ENCODE assay signal across 17 mouse cellular contexts in the genomic region with DNA sequence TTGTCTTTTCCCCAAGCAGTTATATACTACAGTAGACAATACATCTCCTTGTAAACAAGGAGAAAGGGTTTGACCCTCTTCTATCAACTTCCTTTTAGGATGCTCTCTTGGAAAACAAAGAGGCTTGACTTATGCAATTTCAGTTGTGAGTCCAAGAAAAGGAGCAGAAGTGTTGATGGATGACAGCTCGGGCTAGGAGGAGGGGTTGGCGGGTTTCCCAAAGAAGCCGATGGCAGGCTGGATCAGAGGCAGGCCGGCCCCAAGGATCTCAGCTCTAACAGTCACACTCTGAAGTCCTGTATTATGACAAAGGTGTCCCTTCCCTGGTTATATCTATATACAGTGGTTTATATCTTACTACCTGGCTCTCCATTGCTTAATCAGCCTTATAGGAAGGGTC. TPM values are rescaled to one million over a fixed set of nuclear protein-coding genes. Genes with fewer than 3 reads are reported as not detected.
DNase-seq lines count a peak whose midpoint lies in the region; ATAC-seq and TF ChIP-seq lines count a peak whose summit lies in the region.
"Had no signal": no experiment of that assay in that cellular context is flagged by ENCODE, and none has a peak within 500 bp of the region (broad histone marks: within the 10 kb centered on the region; RNA-seq: fewer than 3 reads in every experiment).

No protein-coding gene starts in this region.

- H3K36me3 ChIP-seq in heart, embryonic 16.5 days (ENCODE audit: control insufficient read depth, insufficient read depth): no peaks in the 10 kb centered on the region
- H3K36me3 ChIP-seq in heart, embryonic 11.5 days (ENCODE audit: control insufficient read depth, insufficient read depth, low read length): no peaks in the 10 kb centered on the region
- H3K36me3 ChIP-seq in thymus, adult 2 months (ENCODE audit: control insufficient read depth, insufficient read depth, low read length): no peaks in the 10 kb centered on the region
- H3K36me3 ChIP-seq: forebrain, embryonic 12.5 days; limb, embryonic 15.5 days; midbrain, embryonic 12.5 days had no signal

- no peak overlapping the region for H3K4me2 ChIP-seq in heart, embryonic 16.5 days (ENCODE audit: low read depth, low read length)
- no peak overlapping the region for H3K4me2 ChIP-seq in heart, embryonic 11.5 days
- H3K4me2 ChIP-seq: forebrain, embryonic 12.5 days; hindbrain, embryonic 14.5 days; limb, embryonic 15.5 days; midbrain, embryonic 12.5 days had no signal

- H3K9me3 ChIP-seq in heart, embryonic 16.5 days (replicated peaks; ENCODE audit: control insufficient read depth, low read length): no peaks in the 10 kb centered on the region
- no peaks in the 10 kb centered on the region for H3K9me3 ChIP-seq in heart, embryonic 11.5 days (replicated peaks; ENCODE audit: control insufficient read depth, low read length)
- H3K9me3 ChIP-seq: forebrain, embryonic 12.5 days; limb, embryonic 15.5 days; midbrain, embryonic 12.5 days had no signal

- intact Hi-C loops in heart, postnatal 14 days (cut with DNase I): no loop called here

- no peak for TF ChIP-seq CTCF in thymus, adult 2 months (IDR thresholded peaks at IDR 0.05; ENCODE audit: borderline replicate concordance, control insufficient read depth, extremely low read depth, insufficient read depth, low read length, poor library complexity)

- WGBS in heart, embryonic 16.5 days: 41% methylated on average over 4 of the region's 4 CpGs
- WGBS in heart, embryonic 11.5 days (ENCODE audit: insufficient replicate concordance): 45% methylated on average over 4 of the region's 4 CpGs
- WGBS in thymus, adult 2 months: 93% methylated on average over 4 of the region's 4 CpGs

- H3K9ac ChIP-seq in heart, embryonic 16.5 days (ENCODE audit: low read length): no peak overlapping the region
- H3K9ac ChIP-seq in heart, embryonic 11.5 days (ENCODE audit: low read depth, low read length): no peak overlapping the region
- H3K9ac ChIP-seq: forebrain, embryonic 12.5 days; hindbrain, embryonic 14.5 days; limb, embryonic 15.5 days; midbrain, embryonic 12.5 days had no signal

- no peak for ATAC-seq in heart, embryonic 16.5 days (replicated peaks; ENCODE audit: extremely low read depth, insufficient read depth, low FRiP score)
- ATAC-seq in heart, embryonic 11.5 days (replicated peaks; ENCODE audit: insufficient number of reproducible peaks, low FRiP score, low TSS enrichment): no peak
- ATAC-seq: activated CD4-positive, CD25-positive, alpha-beta regulatory T cell, adult 4 months had no signal

- H3K27ac ChIP-seq in heart, embryonic 16.5 days (ENCODE audit: low read length): peak overlapping the region; percentile 2; the same call in 1 of the 2 replicates
- no peak overlapping the region for H3K27ac ChIP-seq in heart, embryonic 11.5 days (ENCODE audit: low read depth, low read length)
- no peak overlapping the region for H3K27ac ChIP-seq in thymus, adult 2 months (ENCODE audit: control insufficient read depth, insufficient read depth, low read length)
- H3K27ac ChIP-seq: forebrain, embryonic 12.5 days; hindbrain, embryonic 14.5 days; limb, embryonic 15.5 days; midbrain, embryonic 12.5 days had no signal

- no peak overlapping the region for H3K4me3 ChIP-seq in heart, embryonic 16.5 days (ENCODE audit: low read length)
- H3K4me3 ChIP-seq in heart, embryonic 11.5 days (ENCODE audit: low read depth, low read length): no peak overlapping the region
- H3K4me3 ChIP-seq in thymus, adult 2 months (ENCODE audit: control insufficient read depth, insufficient read depth, low read length): no peak overlapping the region
- H3K4me3 ChIP-seq: forebrain, embryonic 12.5 days; limb, embryonic 15.5 days; midbrain, embryonic 12.5 days had no signal

- no peak for TF ChIP-seq POLR2A in thymus, adult 2 months (IDR thresholded peaks at IDR 0.05; ENCODE audit: control insufficient read depth, extremely low read depth, insufficient read depth, low read length, poor library complexity)

- peak; percentile 44 for DNase-seq in adrenal gland, adult 2 months
- DNase-seq in adrenal gland, postnatal 4 days (ENCODE audit: low spot score in 2 of 2): no peak
- peak; percentile 50 to 56 for DNase-seq in heart, postnatal 14 days
- peak; percentile 80 for DNase-seq in lung, postnatal 10 days
- no peak for DNase-seq in embryo, embryonic 10 days (ENCODE audit: low spot score)
- no peak for DNase-seq in thymus, adult 2 months
- DNase-seq: cerebellum, postnatal 36 days; thymus, postnatal 25 days had no signal

- peaks cover 5% of the 10 kb centered on the region; the same call in 1 of the 2 replicates for H3K4me1 ChIP-seq in heart, embryonic 16.5 days (ENCODE audit: control insufficient read depth, insufficient read depth, low read length)
- H3K4me1 ChIP-seq in heart, embryonic 11.5 days (ENCODE audit: control insufficient read depth, insufficient read depth, low read length): no peaks in the 10 kb centered on the region
- H3K4me1 ChIP-seq in thymus, adult 2 months (replicated peaks; ENCODE audit: control insufficient read depth, insufficient read depth, low read length): no peaks in the 10 kb centered on the region
- H3K4me1 ChIP-seq: forebrain, embryonic 12.5 days; limb, embryonic 15.5 days; midbrain, embryonic 12.5 days had no signal

- no peaks in the 10 kb centered on the region for H3K27me3 ChIP-seq in heart, embryonic 16.5 days (ENCODE audit: control insufficient read depth, insufficient read depth, low read length)
- H3K27me3 ChIP-seq in heart, embryonic 11.5 days (ENCODE audit: control insufficient read depth, insufficient read depth, low read length): no peaks in the 10 kb centered on the region
- no peaks in the 10 kb centered on the region for H3K27me3 ChIP-seq in thymus, adult 2 months (ENCODE audit: control insufficient read depth, insufficient read depth, low read length)
- H3K27me3 ChIP-seq: CH12.LX; forebrain, embryonic 12.5 days; limb, embryonic 15.5 days; midbrain, embryonic 12.5 days had no signal

RNA-seq across cellular contexts. Expression of gene Kcnj8, which starts 19.9 kb away (rescaled TPM):
- 10 to 100 TPM in 1 of 2 experiments, 1 to 10 TPM in 1; 6.4 to 12.1 TPM for total RNA-seq in adrenal gland, adult 2 months (2021)
- polyA plus RNA-seq in adrenal gland, adult 2 months (2012; rRNA removed): 5.6 and 7.6 TPM in 2 replicates
- 10 to 100 TPM; 16.5 to 16.8 TPM for total RNA-seq in adrenal gland, postnatal 4 days (2021)
- polyA plus RNA-seq in heart, embryonic 16.5 days (2015; fragmentation: Nextera tagmentation; extraction: Ambion mirVana): 18.7 and 20.9 TPM in 2 replicates
- polyA plus RNA-seq in heart, embryonic 11.5 days (2014; fragmentation: Nextera tagmentation; extraction: Ambion mirVana): 2.2 and 3.0 TPM in 2 replicates
- 10 to 100 TPM; 33.3 to 39.2 TPM for total RNA-seq in heart, postnatal 14 days (2021)
- 3.1 and 3.9 TPM in 2 replicates for polyA plus RNA-seq in thymus, adult 2 months (2012; rRNA removed)
- total RNA-seq: CH12.LX; granulocyte monocyte progenitor cell, adult 5-6 weeks had no signal

RNA-seq across cellular contexts. Expression of gene Ldhb, which starts 43.7 kb away (rescaled TPM):
- 100 to 1,000 TPM; 222 to 343 TPM for total RNA-seq in adrenal gland, adult 2 months (2021)
- 39.7 and 47.7 TPM in 2 replicates for polyA plus RNA-seq in adrenal gland, adult 2 months (2012; rRNA removed)
- total RNA-seq in adrenal gland, postnatal 4 days (2021): 100 to 1,000 TPM; 148 to 257 TPM
- 1,732 and 1,779 TPM in 2 replicates for polyA plus RNA-seq in heart, embryonic 16.5 days (2015; fragmentation: Nextera tagmentation; extraction: Ambion mirVana)
- polyA plus RNA-seq in heart, embryonic 11.5 days (2014; fragmentation: Nextera tagmentation; extraction: Ambion mirVana): 651 and 686 TPM in 2 replicates
- 1,000 to 10,000 TPM; 1,994 to 2,026 TPM for total RNA-seq in heart, postnatal 14 days (2021)
- 394 and 525 TPM in 2 replicates for polyA plus RNA-seq in thymus, adult 2 months (2012; rRNA removed)

Comparison
In these comparisons a context has a peak if more than half of its experiments do, and no peak if none do; other contexts are left out.
1. DNase-seq: peak in adrenal gland, adult 2 months (single experiment), heart, postnatal 14 days (2 of 2) and lung, postnatal 10 days (single experiment); none in adrenal gland, postnatal 4 days (0 of 2), embryo, embryonic 10 days (single experiment) and thymus, adult 2 months (single experiment).